Mouse (Mus musculus) midbrain, embryonic 11.5 days (tissue): ENCODE data around the gene Scgb3a1. TPM values are rescaled to one million over a fixed set of nuclear protein-coding genes. Genes with fewer than 3 reads are reported as not detected.

ENCODE experiments used
- ATAC-seq: fragments of 200-750 bp; cut with Nextera tagmentation; 2 replicates; pipeline ENCODE4 v1.8.0; 2017; ENCODE audit warnings: moderate TSS enrichment, moderate library complexity; ENCODE audit not compliant: low FRiP score
- DNase-seq: peaks from one replicate; pipeline ENCODE4 v3.0.0; 2015; ENCODE audit warnings: low spot score; ENCODE audit errors: missing footprints
- H3K27ac ChIP-seq: fragments of 300-500 bp; sonication (generic); 2 replicates; pipeline ENCODE4 v1.5.1; 2014; ENCODE audit warnings: low read depth, low read length
- H3K27me3 ChIP-seq: fragments of 300-500 bp; sonication (generic); 2 replicates; pipeline ENCODE4 v1.6.1; 2014; ENCODE audit warnings: mild to moderate bottlenecking, low read length, moderate library complexity, mixed read lengths; ENCODE audit not compliant: control insufficient read depth, insufficient read depth
- H3K36me3 ChIP-seq: fragments of 300-500 bp; sonication (generic); 2 replicates; pipeline ENCODE4 v1.6.1; 2014; ENCODE audit warnings: mild to moderate bottlenecking, low read length, moderate library complexity, mixed read lengths; ENCODE audit not compliant: control insufficient read depth, insufficient read depth
- H3K4me1 ChIP-seq: fragments of 300-500 bp; sonication (generic); 2 replicates; pipeline ENCODE4 v1.6.1; 2014; ENCODE audit warnings: low read length; ENCODE audit not compliant: control insufficient read depth, insufficient read depth
- H3K4me2 ChIP-seq: fragments of 300-500 bp; sonication (generic); 2 replicates; pipeline ENCODE4 v1.6.1; 2014; ENCODE audit warnings: mild to moderate bottlenecking, moderate library complexity
- H3K4me3 ChIP-seq: fragments of 300-500 bp; sonication (generic); 2 replicates; pipeline ENCODE4 v1.5.1; 2014; ENCODE audit warnings: low read depth, low read length
- H3K9ac ChIP-seq: fragments of 300-500 bp; sonication (generic); 2 replicates; pipeline ENCODE4 v1.6.1; 2014; ENCODE audit warnings: low read length
- H3K9me3 ChIP-seq: fragments of 300-500 bp; sonication (generic); 2 replicates; pipeline ENCODE4 v1.6.1; 2016; ENCODE audit warnings: low read length; ENCODE audit not compliant: control insufficient read depth
- WGBS: fragments of 180-500 bp; shearing (Covaris S2); extraction: QIAGEN DNeasy Blood & Tissue Kit; methylation state at CpG from one replicate; pipeline ENCODE4 v1.1.7; 2014; 5-methylcytosine and 5-hydroxymethylcytosine counted together
- polyA plus RNA-seq: library from polyadenylated mRNA; unstranded; fragments of >200 nt; fragmentation: Nextera tagmentation; extraction: Ambion mirVana; gene quantifications from 2 replicates; pipeline ENCODE4 v1.2.1, GENCODE M21; 2014

Gene Scgb3a1
- polyA plus RNA-seq, 1 experiment from 2014 or later = not detected

- Histone ChIP-seq H3K4me1 (no peaks in the 10 kb centered on the region), H3K27ac (no peak overlapping the region), H3K4me2 (no peak overlapping the region), H3K27me3 (no peaks in the 10 kb centered on the region), H3K9me3 (no peaks in the 10 kb centered on the region), H3K36me3 (peaks cover 33% of the 10 kb centered on the region), H3K9ac (no peak overlapping the region), H3K4me3 (no peak overlapping the region)
- ATAC-seq (no peak), DNase-seq (no peak)
- 94% methylated on average over 3 of the region's 3 CpGs for WGBS
Measured at GRCm38 (mm10) chr11:49673433-49673832, 10.0 kb downstream of the Scgb3a1 start.

- H3K4me3 ChIP-seq = no peak overlapping the region
- no peak overlapping the region for H3K9ac ChIP-seq
- H3K9me3 ChIP-seq = no peaks in the 10 kb centered on the region
- H3K36me3 ChIP-seq = peaks cover 23% of the 10 kb centered on the region
- DNase-seq (no peak), ATAC-seq (no peak)
- H3K4me2 ChIP-seq = no peak overlapping the region
- H3K27me3 ChIP-seq = no peaks in the 10 kb centered on the region
- H3K4me1 ChIP-seq = no peaks in the 10 kb centered on the region
- no peak overlapping the region for H3K27ac ChIP-seq
- 94% methylated on average over 12 of the region's 12 CpGs for WGBS
Measured at GRCm38 (mm10) chr11:49684237-49684973, 21.0 kb downstream of the Scgb3a1 start.

GRCm38 (mm10) chr11:49695013-49695412, 31.6 kb downstream of the Scgb3a1 start:
- Histone ChIP-seq H3K9ac (no peak overlapping the region), H3K4me1 (no peaks in the 10 kb centered on the region), H3K4me2 (no peak overlapping the region), H3K36me3 (peaks cover 14% of the 10 kb centered on the region), H3K9me3 (no peaks in the 10 kb centered on the region), H3K27me3 (no peaks in the 10 kb centered on the region), H3K27ac (no peak overlapping the region), H3K4me3 (no peak overlapping the region)
- ATAC-seq (no peak), DNase-seq (no peak)
- WGBS = 96% methylated on average over 3 of the region's 3 CpGs

- DNase-seq (no peak), ATAC-seq (no peak)
- 95% methylated on average over 2 of the region's 2 CpGs for WGBS
- no peak overlapping the region for H3K4me3 ChIP-seq
- H3K4me2 ChIP-seq = no peak overlapping the region
- no peaks in the 10 kb centered on the region for H3K9me3 ChIP-seq
- H3K9ac ChIP-seq = no peak overlapping the region
- H3K27ac ChIP-seq = no peak overlapping the region
- no peaks in the 10 kb centered on the region for H3K4me1 ChIP-seq
- H3K36me3 ChIP-seq = peaks cover 14% of the 10 kb centered on the region
- no peaks in the 10 kb centered on the region for H3K27me3 ChIP-seq
Measured at GRCm38 (mm10) chr11:49695695-49696094, 32.3 kb downstream of the Scgb3a1 start.

- Histone ChIP-seq H3K27me3 (no peaks in the 10 kb centered on the region), H3K4me2 (no peak overlapping the region), H3K9ac (no peak overlapping the region), H3K27ac (no peak overlapping the region), H3K9me3 (no peaks in the 10 kb centered on the region), H3K4me3 (no peak overlapping the region), H3K4me1 (no peaks in the 10 kb centered on the region), H3K36me3 (peaks cover 16% of the 10 kb centered on the region)
- ATAC-seq (no peak), DNase-seq (no peak)
- WGBS = 93% methylated on average over 2 of the region's 2 CpGs
Measured at GRCm38 (mm10) chr11:49696472-49696871, 33.1 kb downstream of the Scgb3a1 start.

- H3K4me3 ChIP-seq = no peak overlapping the region
- WGBS = 92% methylated on average over 5 of the region's 5 CpGs
- DNase-seq (no peak), ATAC-seq (no peak)
- H3K4me2 ChIP-seq = no peak overlapping the region
- H3K4me1 ChIP-seq = no peaks in the 10 kb centered on the region
- H3K9me3 ChIP-seq = no peaks in the 10 kb centered on the region
- peaks cover 21% of the 10 kb centered on the region for H3K36me3 ChIP-seq
- no peaks in the 10 kb centered on the region for H3K27me3 ChIP-seq
- no peak overlapping the region for H3K9ac ChIP-seq
- no peak overlapping the region for H3K27ac ChIP-seq
Measured at GRCm38 (mm10) chr11:49697779-49698178, 34.4 kb downstream of the Scgb3a1 start.

- ATAC-seq = no peak
Measured at GRCm38 (mm10) chr11:49699079-49699478, 35.7 kb downstream of the Scgb3a1 start.

GRCm38 (mm10) chr11:49702014-49702413, 38.6 kb downstream of the Scgb3a1 start:
- Histone ChIP-seq H3K4me2 (no peak overlapping the region), H3K4me1 (no peaks in the 10 kb centered on the region), H3K9me3 (no peaks in the 10 kb centered on the region), H3K36me3 (peaks cover 26% of the 10 kb centered on the region), H3K9ac (no peak overlapping the region), H3K27ac (no peak overlapping the region), H3K27me3 (no peaks in the 10 kb centered on the region), H3K4me3 (no peak overlapping the region)
- 95% methylated on average over 8 of the region's 8 CpGs for WGBS
- DNase-seq = no peak
- no peak for ATAC-seq

More at GRCm38 (mm10) chr11:49699079-49699478, 35.7 kb downstream of the Scgb3a1 start:
- DNase-seq = no peak
- Histone ChIP-seq H3K4me3 (no peak overlapping the region), H3K36me3 (peaks cover 18% of the 10 kb centered on the region), H3K4me1 (no peaks in the 10 kb centered on the region), H3K27me3 (no peaks in the 10 kb centered on the region), H3K9ac (no peak overlapping the region), H3K27ac (no peak overlapping the region), H3K9me3 (no peaks in the 10 kb centered on the region), H3K4me2 (no peak overlapping the region)
- 90% methylated on average over 1 of the region's 1 CpGs for WGBS

- no peak overlapping the region for H3K4me3 ChIP-seq
- no peak for DNase-seq
- WGBS = 91% methylated on average over 8 of the region's 8 CpGs
- no peaks in the 10 kb centered on the region for H3K27me3 ChIP-seq
- peaks cover 4% of the 10 kb centered on the region; the same call in 1 of the 2 replicates for H3K4me1 ChIP-seq
- H3K9ac ChIP-seq = no peak overlapping the region
- H3K9me3 ChIP-seq = no peaks in the 10 kb centered on the region
- H3K27ac ChIP-seq = no peak overlapping the region
- ATAC-seq = no peak
- peaks cover 20% of the 10 kb centered on the region for H3K36me3 ChIP-seq
- no peak overlapping the region for H3K4me2 ChIP-seq
Measured at GRCm38 (mm10) chr11:49704804-49705203, 41.4 kb downstream of the Scgb3a1 start.
